Mouse (Mus musculus) cortical plate, adult 2 months (tissue): ENCODE measurements at regions not wholly inside any gene's neighbourhood (a gene's known extent, or its start where the extent isn't known, plus 50 kb on each side); places are given as distances from the start of the nearest gene placed in this dataset.

ENCODE experiments used
- H3K27ac ChIP-seq: fragments of 200-500 bp; 2 replicates; pipeline ENCODE4 v1.5.1; 2012; ENCODE audit warnings: low read length, control low read depth, inconsistent platforms; ENCODE audit not compliant: insufficient read depth
- H3K4me1 ChIP-seq: fragments of 200-500 bp; 2 replicates; pipeline ENCODE4 v1.6.1; 2011; ENCODE audit warnings: low read length; ENCODE audit not compliant: control insufficient read depth, insufficient read depth
- H3K4me3 ChIP-seq: fragments of 200-500 bp; 2 replicates; pipeline ENCODE4 v1.5.1; 2011; ENCODE audit warnings: mild to moderate bottlenecking, low read length, control low read depth; ENCODE audit not compliant: insufficient read depth
- CTCF ChIP-seq: fragments of 200-500 bp; IDR thresholded peaks from 2 replicates; pipeline ENCODE4 v1.5.1; 2011; ENCODE audit warnings: mild to moderate bottlenecking, control low read depth, low read length; ENCODE audit not compliant: insufficient read depth; ENCODE audit errors: extremely low read depth
- POLR2A ChIP-seq: fragments of 200-500 bp; IDR thresholded peaks from 2 replicates; pipeline ENCODE4 v1.6.1; 2011; ENCODE audit warnings: mild to moderate bottlenecking, low read length, control low read depth; ENCODE audit not compliant: insufficient read depth; ENCODE audit errors: extremely low read depth

- Histone ChIP-seq H3K4me1 (no peaks in the 10 kb centered on the region), H3K27ac (no peak overlapping the region), H3K4me3 (no peak overlapping the region)
- TF ChIP-seq CTCF (no peak), POLR2A (no peak)
These were observed 1665.9 kb downstream of the Kcnt2 start for GRCm38 (mm10) chr1:141911714-141912398.

DNA sequence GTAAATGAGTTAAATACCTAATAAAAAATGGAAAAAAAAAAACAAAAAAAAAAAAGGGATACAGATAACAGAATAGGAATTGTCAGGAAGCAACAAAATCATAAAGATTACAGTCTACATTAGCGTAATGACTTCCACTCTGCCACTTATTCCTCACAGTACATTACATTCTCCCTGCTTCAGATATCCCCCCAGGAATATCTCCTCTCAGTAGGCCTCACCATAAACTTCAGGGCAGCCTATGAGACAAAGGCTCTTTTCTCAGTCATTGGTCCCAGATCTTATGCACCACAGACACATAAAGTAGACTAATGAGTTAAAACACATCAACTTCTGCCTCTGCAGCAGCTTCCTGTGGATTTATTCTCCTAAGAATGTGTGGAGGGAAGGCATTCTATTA lies 1680.2 kb downstream of the Kcnt2 start:
- H3K4me3 ChIP-seq, result no peak overlapping the region
- no peaks in the 10 kb centered on the region for H3K4me1 ChIP-seq
- TF ChIP-seq CTCF, result no peak
- no peak for TF ChIP-seq POLR2A
- no peak overlapping the region for H3K27ac ChIP-seq

- no peaks in the 10 kb centered on the region for H3K4me1 ChIP-seq
- H3K4me3 ChIP-seq, result no peak overlapping the region
- TF ChIP-seq POLR2A (no peak), CTCF (no peak)
- H3K27ac ChIP-seq, result no peak overlapping the region
These were observed 1680.8 kb downstream of the Kcnt2 start for GRCm38 (mm10) chr1:141926804-141927203.

DNA sequence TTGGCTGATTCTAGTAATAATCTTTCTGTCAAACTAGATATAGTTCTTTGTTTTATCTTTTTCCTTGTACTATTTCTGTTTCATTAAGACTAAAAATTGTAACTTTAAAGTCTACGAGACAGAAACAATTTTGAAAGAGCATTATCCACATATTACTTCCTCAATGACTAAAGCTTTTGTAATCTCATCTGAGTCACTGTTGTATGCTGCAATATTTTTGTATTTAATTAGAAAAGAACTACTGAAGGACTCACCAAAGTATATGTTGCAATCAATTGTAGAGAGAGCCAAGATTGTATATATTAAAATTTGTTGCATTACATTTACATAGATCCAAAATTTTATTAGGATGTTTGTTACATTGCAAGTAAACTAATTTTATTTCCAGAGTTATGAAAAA lies 1692.4 kb upstream of the B3galt2 start:
- TF ChIP-seq CTCF (no peak), POLR2A (no peak)
- Histone ChIP-seq H3K4me3 (no peak overlapping the region), H3K27ac (no peak overlapping the region)

GRCm38 (mm10) chr1:141954323-141954867 lies 1686.1 kb upstream of the B3galt2 start:
- TF ChIP-seq POLR2A (no peak), CTCF (no peak)

More for the DNA sequence above, 1692.4 kb upstream of the B3galt2 start:
- H3K4me1 ChIP-seq, result no peaks in the 10 kb centered on the region

DNA sequence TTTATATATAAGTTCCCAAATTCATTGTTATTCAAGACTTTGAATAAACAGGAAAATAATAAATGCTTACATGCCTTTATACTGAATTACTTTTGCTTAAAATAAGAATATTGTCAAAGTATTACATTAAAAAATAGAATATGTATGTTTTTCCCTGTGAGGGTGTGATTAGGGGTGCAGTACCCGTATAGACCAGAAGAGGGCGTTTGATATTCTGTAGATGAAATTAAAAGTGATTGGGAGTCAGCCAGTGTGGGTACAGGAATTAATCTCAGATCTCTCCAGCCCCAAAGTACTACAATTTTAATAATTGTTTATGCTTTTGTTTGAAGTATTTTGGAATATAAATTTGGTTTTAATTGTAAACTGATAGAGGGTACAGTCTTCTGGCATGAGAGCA lies 1678.7 kb upstream of the B3galt2 start:
- no peaks in the 10 kb centered on the region for H3K4me1 ChIP-seq
- no peak overlapping the region for H3K4me3 ChIP-seq
- H3K27ac ChIP-seq, result no peak overlapping the region
- TF ChIP-seq CTCF (0 out of 2 replicates have a peak, but pooled peaks have one; percentile 3), POLR2A (no peak)

More at GRCm38 (mm10) chr1:141954323-141954867, 1686.1 kb upstream of the B3galt2 start:
- Histone ChIP-seq H3K27ac (no peak overlapping the region), H3K4me3 (no peak overlapping the region), H3K4me1 (no peaks in the 10 kb centered on the region)

DNA sequence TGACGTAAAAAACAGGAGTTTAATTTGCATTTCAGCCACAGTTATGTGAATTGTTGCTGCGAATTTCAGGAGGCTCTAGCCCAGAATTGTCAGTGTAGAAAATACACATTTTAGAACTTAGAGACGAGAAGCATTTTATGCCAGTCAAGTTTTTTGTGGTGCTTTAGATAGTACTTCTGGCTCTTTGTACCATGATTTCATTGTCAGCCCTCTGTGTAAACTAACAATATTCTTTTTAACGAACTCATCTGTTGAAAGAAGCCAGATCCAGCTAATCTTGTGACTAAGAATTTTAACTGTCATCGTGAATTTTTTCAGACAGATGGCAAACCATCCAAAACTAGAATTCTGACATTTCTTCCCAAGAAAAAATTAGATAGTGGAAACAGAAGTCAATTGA lies 1672.3 kb upstream of the B3galt2 start:
- TF ChIP-seq POLR2A, result no peak
- TF ChIP-seq CTCF, result no peak
- Histone ChIP-seq H3K4me1 (no peaks in the 10 kb centered on the region), H3K4me3 (no peak overlapping the region), H3K27ac (no peak overlapping the region)

GRCm38 (mm10) chr1:141974329-141974728 lies 1666.1 kb upstream of the B3galt2 start:
- TF ChIP-seq POLR2A, result no peak
- TF ChIP-seq CTCF, result no peak
- Histone ChIP-seq H3K4me1 (no peaks in the 10 kb centered on the region), H3K4me3 (no peak overlapping the region), H3K27ac (no peak overlapping the region)

- Histone ChIP-seq H3K4me1 (no peaks in the 10 kb centered on the region), H3K27ac (no peak overlapping the region), H3K4me3 (no peak overlapping the region)
- TF ChIP-seq CTCF (no peak), POLR2A (no peak)
These were observed 1640.7 kb upstream of the B3galt2 start for GRCm38 (mm10) chr1:141999769-142000168.

- Histone ChIP-seq H3K4me3 (no peak overlapping the region), H3K4me1 (no peaks in the 10 kb centered on the region), H3K27ac (no peak overlapping the region)
- TF ChIP-seq CTCF (no peak), POLR2A (no peak)
These were observed 1640.1 kb upstream of the B3galt2 start for GRCm38 (mm10) chr1:142000335-142000734.

GRCm38 (mm10) chr1:142006316-142006715 lies 1634.1 kb upstream of the B3galt2 start:
- no peak overlapping the region for H3K4me3 ChIP-seq
- H3K27ac ChIP-seq, result no peak overlapping the region
- no peaks in the 10 kb centered on the region for H3K4me1 ChIP-seq
- no peak for TF ChIP-seq POLR2A
- TF ChIP-seq CTCF, result no peak
